Mouse (Mus musculus) lung, adult 2 months (tissue): ENCODE results near the gene Myzap.

Experiments
- CTCF ChIP-seq: fragments of 200-500 bp; IDR thresholded peaks from 2 replicates; pipeline ENCODE4 v1.5.1; 2011; ENCODE audit warnings: mild to moderate bottlenecking, low read length, control low read depth; ENCODE audit not compliant: insufficient read depth
- POLR2A ChIP-seq: fragments of 200-500 bp; IDR thresholded peaks from 2 replicates; pipeline ENCODE4 v1.6.1; 2011; ENCODE audit warnings: low read depth, mild to moderate bottlenecking, control low read depth, low read length, borderline replicate concordance; ENCODE audit errors: extremely low read depth

- TF ChIP-seq CTCF (no peak), POLR2A (no peak)
Measured at GRCm38 (mm10) chr9:71480305-71480704, 111.9 kb downstream of the Myzap start.
